Mouse (Mus musculus) embryonic facial prominence, embryonic 15.5 days (tissue): Measurements from ENCODE around the gene 1520401A03Rik. TPM values are rescaled to one million over a fixed set of nuclear protein-coding genes. Genes with fewer than 3 reads are reported as not detected.
"Not testable (repeated sequence)": the region's sequence is repeated elsewhere in the genome, so short reads cannot be mapped to it uniquely, and the experiment has no call there.

Source experiments
- ATAC-seq: fragments of 200-750 bp; cut with Nextera tagmentation; 2 replicates; pipeline ENCODE4 v1.8.0; 2017; ENCODE audit warnings: low read depth, moderate TSS enrichment; ENCODE audit not compliant: insufficient number of reproducible peaks, low FRiP score, low TSS enrichment
- H3K27ac ChIP-seq: fragments of 300-500 bp; sonication (generic); replicated peaks from 2 replicates; pipeline ENCODE4 v1.5.1; 2015; ENCODE audit warnings: mild to moderate bottlenecking, inconsistent platforms
- H3K27me3 ChIP-seq: fragments of 300-500 bp; sonication (generic); 2 replicates; pipeline ENCODE4 v1.6.1; 2015; ENCODE audit warnings: inconsistent platforms
- H3K36me3 ChIP-seq: fragments of 300-500 bp; sonication (generic); 2 replicates; pipeline ENCODE4 v1.6.1; 2015; ENCODE audit warnings: mild to moderate bottlenecking, inconsistent platforms
- H3K4me1 ChIP-seq: fragments of 300-500 bp; sonication (generic); 2 replicates; pipeline ENCODE4 v1.6.1; 2015; ENCODE audit warnings: inconsistent platforms
- H3K4me2 ChIP-seq: fragments of 300-500 bp; sonication (generic); replicated peaks from 2 replicates; pipeline ENCODE4 v1.6.1; 2015; ENCODE audit warnings: mild to moderate bottlenecking, inconsistent platforms
- H3K4me3 ChIP-seq: fragments of 300-500 bp; sonication (generic); replicated peaks from 2 replicates; pipeline ENCODE4 v1.5.1; 2015; ENCODE audit warnings: mild to moderate bottlenecking, inconsistent platforms
- H3K9ac ChIP-seq: fragments of 300-500 bp; sonication (generic); 2 replicates; pipeline ENCODE4 v1.6.1; 2015; ENCODE audit warnings: inconsistent platforms
- H3K9me3 ChIP-seq: fragments of 300-500 bp; sonication (generic); replicated peaks from 2 replicates; pipeline ENCODE4 v1.6.1; 2016; ENCODE audit warnings: inconsistent platforms
- WGBS: fragments of 180-500 bp; shearing (Covaris S2); methylation state at CpG from one replicate; pipeline ENCODE4 v1.1.7; 2015; 5-methylcytosine and 5-hydroxymethylcytosine counted together
- polyA plus RNA-seq: library from polyadenylated mRNA; unstranded; fragments of >200 nt; fragmentation: Nextera tagmentation; extraction: Ambion mirVana; gene quantifications from 2 replicates; pipeline ENCODE4 v1.2.1, GENCODE M21; 2015

1520401A03Rik gene
- 1.0 and 1.1 TPM in 2 replicates for polyA plus RNA-seq

- Histone ChIP-seq H3K9ac (no peak within 1 kb of the TSS), H3K4me2 (no peak within 1 kb of the TSS), H3K4me1 (peaks cover 12% of the 10 kb centered on the region; the same call in 1 of the 2 replicates), H3K27ac (no peak within 1 kb of the TSS; the same call in 1 of the 2 replicates), H3K4me3 (no peak within 1 kb of the TSS), H3K36me3 (no peaks in the 10 kb centered on the region), H3K27me3 (no peaks in the 10 kb centered on the region), H3K9me3 (no peaks in the 10 kb centered on the region)
- ATAC-seq, result no peak
- 65% methylated on average over 7 of the region's 7 CpGs for WGBS
Measured at GRCm38 (mm10) chr17:23722376-23723125, at the start of gene 1520401A03Rik. Gene 1520401A03Rik (minus strand): TSS chr17:23722783.

GRCm38 (mm10) chr17:23772219-23772556, 49.6 kb upstream of the 1520401A03Rik start:
- H3K36me3 ChIP-seq, H3K27ac ChIP-seq, H3K27me3 ChIP-seq, H3K4me2 ChIP-seq, H3K9ac ChIP-seq, ATAC-seq, H3K9me3 ChIP-seq, H3K4me3 ChIP-seq: not testable (repeated sequence)
- WGBS, result 83% methylated on average over 2 of the region's 2 CpGs
- H3K4me1 ChIP-seq, result peaks cover 11% of the 10 kb centered on the region

GRCm38 (mm10) chr17:23771284-23772218, 49.0 kb upstream of the 1520401A03Rik start, which contains the start of gene Flywch1:
Gene Flywch1 (minus strand): TSS chr17:23771602.
- Histone ChIP-seq H3K4me3 (peak within 1 kb of the TSS; percentile 97), H3K9ac (peak within 1 kb of the TSS; percentile 97), H3K4me2 (peak within 1 kb of the TSS; percentile 77), H3K4me1 (peaks cover 11% of the 10 kb centered on the region), H3K27ac (peak within 1 kb of the TSS; percentile 82), H3K9me3 (no peaks in the 10 kb centered on the region), H3K27me3 (no peaks in the 10 kb centered on the region), H3K36me3 (no peaks in the 10 kb centered on the region)
- ATAC-seq, result peak; percentile 97
- 4% methylated on average over 58 of the region's 58 CpGs for WGBS

- no peaks in the 10 kb centered on the region for H3K36me3 ChIP-seq
- H3K27ac ChIP-seq, result peak overlapping the region; percentile 82; the same call in 1 of the 2 replicates
- H3K4me2 ChIP-seq, result peak overlapping the region; percentile 77
- H3K9me3 ChIP-seq, result no peaks in the 10 kb centered on the region
- H3K4me1 ChIP-seq, result peaks cover 11% of the 10 kb centered on the region
- ATAC-seq, result no peak
- H3K4me3 ChIP-seq, result peak overlapping the region; percentile 97
- no peaks in the 10 kb centered on the region for H3K27me3 ChIP-seq
- WGBS, result 1% methylated on average over 18 of the region's 19 CpGs
- peak overlapping the region; percentile 97 for H3K9ac ChIP-seq
Measured at GRCm38 (mm10) chr17:23770896-23771283, 48.3 kb upstream of the 1520401A03Rik start.

- no peaks in the 10 kb centered on the region for H3K36me3 ChIP-seq
- peak overlapping the region; percentile 97 for H3K4me3 ChIP-seq
- H3K27ac ChIP-seq, result 0 out of 2 replicates have a peak overlapping the region, but pooled peaks have one; percentile 82
- 19% methylated on average over 2 of the region's 2 CpGs for WGBS
- no peak for ATAC-seq
- no peaks in the 10 kb centered on the region for H3K27me3 ChIP-seq
- no peaks in the 10 kb centered on the region for H3K9me3 ChIP-seq
- peaks cover 11% of the 10 kb centered on the region for H3K4me1 ChIP-seq
- peak overlapping the region; percentile 77 for H3K4me2 ChIP-seq
- peak overlapping the region; percentile 97; the same call in 1 of the 2 replicates for H3K9ac ChIP-seq
Measured at GRCm38 (mm10) chr17:23770493-23770892, 47.9 kb upstream of the 1520401A03Rik start.

GRCm38 (mm10) chr17:23762976-23763375, 40.4 kb upstream of the 1520401A03Rik start:
- H3K4me1 ChIP-seq, result no peaks in the 10 kb centered on the region
- H3K9ac ChIP-seq, result no peak overlapping the region
- H3K4me2 ChIP-seq, result no peak overlapping the region
- ATAC-seq, result peak; percentile 17; the same call in 1 of the 2 replicates
- H3K4me3 ChIP-seq, result no peak overlapping the region
- no peaks in the 10 kb centered on the region for H3K9me3 ChIP-seq
- 87% methylated on average over 11 of the region's 11 CpGs for WGBS
- H3K36me3 ChIP-seq, result peaks cover 48% of the 10 kb centered on the region
- no peak overlapping the region for H3K27ac ChIP-seq
- H3K27me3 ChIP-seq, result no peaks in the 10 kb centered on the region

- Histone ChIP-seq H3K27me3 (no peaks in the 10 kb centered on the region), H3K4me3 (no peak overlapping the region), H3K4me2 (no peak overlapping the region), H3K36me3 (peaks cover 64% of the 10 kb centered on the region), H3K27ac (no peak overlapping the region), H3K4me1 (no peaks in the 10 kb centered on the region), H3K9ac (no peak overlapping the region), H3K9me3 (no peaks in the 10 kb centered on the region)
- ATAC-seq, result no peak
- WGBS, result 95% methylated on average over 3 of the region's 3 CpGs
Measured at GRCm38 (mm10) chr17:23761155-23761554, 38.6 kb upstream of the 1520401A03Rik start.

GRCm38 (mm10) chr17:23760231-23760630, 37.6 kb upstream of the 1520401A03Rik start:
- H3K27me3 ChIP-seq, result no peaks in the 10 kb centered on the region
- no peak for ATAC-seq
- peaks cover 74% of the 10 kb centered on the region for H3K36me3 ChIP-seq
- no peak overlapping the region for H3K9ac ChIP-seq
- H3K27ac ChIP-seq, result no peak overlapping the region
- 94% methylated on average over 9 of the region's 9 CpGs for WGBS
- H3K9me3 ChIP-seq, result no peaks in the 10 kb centered on the region
- no peak overlapping the region for H3K4me3 ChIP-seq
- no peaks in the 10 kb centered on the region for H3K4me1 ChIP-seq
- H3K4me2 ChIP-seq, result no peak overlapping the region

GRCm38 (mm10) chr17:23758801-23759200, 36.2 kb upstream of the 1520401A03Rik start:
- H3K4me1 ChIP-seq, result no peaks in the 10 kb centered on the region
- no peak overlapping the region for H3K27ac ChIP-seq
- H3K4me3 ChIP-seq, result no peak overlapping the region
- WGBS, result 77% methylated on average over 8 of the region's 8 CpGs
- no peak overlapping the region for H3K9ac ChIP-seq
- H3K36me3 ChIP-seq, result peaks cover 83% of the 10 kb centered on the region
- no peak overlapping the region for H3K4me2 ChIP-seq
- H3K27me3 ChIP-seq, result no peaks in the 10 kb centered on the region
- no peaks in the 10 kb centered on the region for H3K9me3 ChIP-seq
- no peak for ATAC-seq

- 93% methylated on average over 9 of the region's 9 CpGs for WGBS
- no peaks in the 10 kb centered on the region for H3K4me1 ChIP-seq
- ATAC-seq, result no peak
Measured at GRCm38 (mm10) chr17:23757581-23757980, 35.0 kb upstream of the 1520401A03Rik start.

GRCm38 (mm10) chr17:23755689-23756088, 33.1 kb upstream of the 1520401A03Rik start:
- peaks cover 84% of the 10 kb centered on the region for H3K36me3 ChIP-seq
- no peaks in the 10 kb centered on the region for H3K27me3 ChIP-seq
- no peak for ATAC-seq
- H3K27ac ChIP-seq, result no peak overlapping the region
- WGBS, result 94% methylated on average over 13 of the region's 13 CpGs
- no peaks in the 10 kb centered on the region for H3K9me3 ChIP-seq
- no peaks in the 10 kb centered on the region for H3K4me1 ChIP-seq
- no peak overlapping the region for H3K9ac ChIP-seq
- no peak overlapping the region for H3K4me2 ChIP-seq
- H3K4me3 ChIP-seq, result no peak overlapping the region

More at GRCm38 (mm10) chr17:23757581-23757980, 35.0 kb upstream of the 1520401A03Rik start:
- Histone ChIP-seq H3K4me2 (no peak overlapping the region), H3K27me3 (no peaks in the 10 kb centered on the region), H3K27ac (no peak overlapping the region), H3K4me3 (no peak overlapping the region), H3K36me3 (peaks cover 90% of the 10 kb centered on the region), H3K9ac (no peak overlapping the region), H3K9me3 (no peaks in the 10 kb centered on the region)
